Mouse (Mus musculus) liver, embryonic 14.5 days (tissue): Measurements from ENCODE around the gene H2-DMa.

Source experiments
- CTCF ChIP-seq: IDR thresholded peaks from 2 replicates; pipeline ENCODE4 v1.5.1; 2016; ENCODE audit warnings: antibody characterized with exemption, low read depth, control low read depth
- EP300 ChIP-seq: IDR thresholded peaks from 2 replicates; pipeline ENCODE4 v1.6.1; 2016; ENCODE audit warnings: antibody characterized with exemption, low read depth

DNA sequence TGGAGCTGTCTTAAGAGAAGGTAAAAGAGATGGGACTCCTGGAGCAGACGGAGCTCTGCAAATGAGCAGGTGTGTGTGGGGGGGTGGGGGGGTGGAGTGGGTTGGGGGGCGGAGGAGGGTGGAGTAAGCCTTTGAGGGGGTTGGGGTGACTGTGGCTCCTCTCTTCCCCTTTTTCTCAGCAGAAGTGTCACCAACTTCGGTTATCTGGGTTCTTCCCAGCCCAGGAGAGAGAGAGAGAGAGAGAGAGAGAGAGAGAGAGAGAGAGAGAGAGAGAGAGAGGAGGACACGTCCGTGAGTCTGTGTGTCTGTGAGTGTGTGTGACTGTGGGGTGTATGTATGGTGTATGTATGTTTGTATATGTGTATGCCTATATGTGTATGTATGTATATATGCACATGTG lies 24.1 kb downstream of the H2-DMa start:
- TF ChIP-seq CTCF: no peak
- no peak for TF ChIP-seq EP300
